16 mouse cellular contexts compared by ENCODE assay signal in the genomic region with DNA sequence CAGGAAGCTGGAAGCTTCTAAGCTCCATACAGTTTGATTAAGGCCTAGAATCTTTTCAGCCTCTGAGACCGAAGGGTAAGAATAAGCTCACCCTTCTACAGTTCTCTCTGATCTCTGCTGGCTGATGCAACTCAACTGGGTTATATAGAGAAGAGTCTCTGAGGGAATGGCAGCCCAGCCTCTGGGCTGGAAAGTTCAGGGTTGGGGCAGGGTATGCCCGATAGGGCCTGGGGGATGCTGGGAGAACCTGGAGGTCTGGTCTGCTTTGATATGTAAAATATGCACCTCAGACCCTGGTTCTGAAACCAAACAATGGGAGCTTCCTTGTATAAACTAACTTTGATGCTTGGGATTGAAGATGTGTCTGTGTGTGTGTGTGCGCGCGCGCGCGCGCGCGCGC.
"Had no signal": no experiment of that assay in that cellular context is flagged by ENCODE, and none has a peak within 500 bp of the region (broad histone marks: within the 10 kb centered on the region; RNA-seq: fewer than 3 reads in every experiment).

No protein-coding gene starts in this region.

- H3K4me1 ChIP-seq: lung, embryonic 15.5 days; megakaryocyte, embryonic 14.5 days; midbrain, embryonic 12.5 days; midbrain, embryonic 15.5 days; neural tube, embryonic 12.5 days had no signal

- H3K9ac ChIP-seq: liver, embryonic 15.5 days; liver, postnatal 0 days; lung, embryonic 15.5 days; midbrain, embryonic 12.5 days; midbrain, embryonic 15.5 days; neural tube, embryonic 12.5 days had no signal

- H3K36me3 ChIP-seq: liver, embryonic 15.5 days; lung, embryonic 15.5 days; midbrain, embryonic 12.5 days; midbrain, embryonic 15.5 days; neural tube, embryonic 12.5 days had no signal

- H3K4me3 ChIP-seq: liver, embryonic 15.5 days; lung, embryonic 15.5 days; megakaryocyte, embryonic 14.5 days; midbrain, embryonic 12.5 days; midbrain, embryonic 15.5 days; neural tube, embryonic 12.5 days had no signal

- H3K27me3 ChIP-seq: liver, embryonic 15.5 days; lung, embryonic 15.5 days; midbrain, embryonic 12.5 days; midbrain, embryonic 15.5 days; neural tube, embryonic 12.5 days had no signal

- DNase-seq: liver, postnatal 0 days; lung, adult 2 months; lung, postnatal 14 days; lung, postnatal 36 days; right cerebral cortex, postnatal 14 days; thymus, adult 18-20 months; thymus, postnatal 14 days; thymus, postnatal 36 days had no signal

- H3K9me3 ChIP-seq: liver, embryonic 15.5 days; lung, embryonic 15.5 days; megakaryocyte, embryonic 14.5 days; midbrain, embryonic 12.5 days; midbrain, embryonic 15.5 days; neural tube, embryonic 12.5 days had no signal

- H3K27ac ChIP-seq: liver, embryonic 15.5 days; lung, embryonic 15.5 days; macrophage; midbrain, embryonic 12.5 days; midbrain, embryonic 15.5 days; neural tube, embryonic 12.5 days had no signal

- ATAC-seq: liver, postnatal 0 days; lung, postnatal 0 days; midbrain, embryonic 15.5 days had no signal
